Mouse (Mus musculus) olfactory bulb, adult 2 months (tissue): Measurements from ENCODE around the gene Pnmt.

ENCODE experiments used
- CTCF ChIP-seq: fragments of 200-500 bp; IDR thresholded peaks from 2 replicates; pipeline ENCODE4 v1.5.1; 2012; ENCODE audit warnings: low read depth, mild to moderate bottlenecking, low read length, moderate library complexity; ENCODE audit not compliant: insufficient read depth
- POLR2A ChIP-seq: fragments of 200-500 bp; IDR thresholded peaks from 2 replicates; pipeline ENCODE4 v1.6.1; 2012; ENCODE audit warnings: mild to moderate bottlenecking, low read depth, low read length, moderate library complexity; ENCODE audit not compliant: insufficient read depth

- TF ChIP-seq CTCF (no peak), POLR2A (no peak)
Observed at GRCm38 (mm10) chr11:98418939-98419547, 32.8 kb downstream of the Pnmt start.
